In the genomic region with DNA sequence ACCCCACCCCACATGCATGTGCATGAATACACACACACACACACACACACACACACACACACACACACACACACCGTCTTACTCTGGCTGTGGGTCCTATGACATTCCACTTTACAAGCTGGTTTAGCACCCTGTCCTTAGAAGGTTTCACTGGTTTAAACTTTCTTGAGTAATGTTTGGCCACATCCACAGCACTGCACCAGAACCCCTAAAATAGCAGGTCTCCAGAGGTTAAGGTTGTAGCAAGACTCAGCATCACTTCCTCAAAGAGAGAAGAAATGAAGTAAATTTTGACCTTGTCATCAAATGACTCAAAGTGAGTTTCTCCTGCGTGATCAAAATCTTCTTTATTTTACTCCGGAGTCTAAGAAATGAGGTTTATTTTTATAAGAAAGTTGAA, we compare ENCODE assay signal across 38 mouse cellular contexts. TPM values are rescaled to one million over a fixed set of nuclear protein-coding genes. Genes with fewer than 3 reads are reported as not detected.
"Had no signal": no experiment of that assay in that cellular context is flagged by ENCODE, and none has a peak within 500 bp of the region (broad histone marks: within the 10 kb centered on the region; RNA-seq: fewer than 3 reads in every experiment).

No protein-coding gene starts in this region.

- H3K27ac ChIP-seq: heart, embryonic 10.5 days; heart, embryonic 13.5 days; heart, embryonic 15.5 days; hindbrain, embryonic 13.5 days; hindbrain, embryonic 15.5 days; hindbrain, postnatal 0 days; kidney, embryonic 15.5 days; kidney, postnatal 0 days; limb, embryonic 13.5 days; limb, embryonic 15.5 days had no signal

- H3K9ac ChIP-seq: heart, embryonic 13.5 days; heart, embryonic 15.5 days; hindbrain, embryonic 13.5 days; hindbrain, embryonic 15.5 days; kidney, embryonic 15.5 days; limb, embryonic 13.5 days; limb, embryonic 15.5 days had no signal

- H3K4me1 ChIP-seq: heart, embryonic 10.5 days; heart, embryonic 13.5 days; heart, embryonic 15.5 days; hindbrain, embryonic 13.5 days; hindbrain, embryonic 15.5 days; kidney, embryonic 15.5 days had no signal

- H3K4me2 ChIP-seq: heart, embryonic 13.5 days; heart, embryonic 15.5 days; hindbrain, embryonic 13.5 days; hindbrain, embryonic 15.5 days; kidney, embryonic 15.5 days; limb, embryonic 15.5 days had no signal

- ATAC-seq: hindbrain, postnatal 0 days had no signal

- H3K9me3 ChIP-seq: heart, embryonic 15.5 days; kidney, embryonic 15.5 days had no signal

- H3K4me3 ChIP-seq: heart, embryonic 10.5 days; heart, embryonic 13.5 days; heart, embryonic 15.5 days; hindbrain, embryonic 13.5 days; hindbrain, embryonic 15.5 days; kidney, embryonic 15.5 days; limb, embryonic 13.5 days; limb, embryonic 15.5 days had no signal

- H3K27me3 ChIP-seq: heart, embryonic 13.5 days; heart, embryonic 15.5 days; hindbrain, embryonic 13.5 days; hindbrain, embryonic 15.5 days; kidney, embryonic 15.5 days; limb, embryonic 15.5 days had no signal

- DNase-seq: gastrocnemius, postnatal 14 days; gastrocnemius, postnatal 36 days; heart, adult 18-20 months; heart, postnatal 14 days; heart, postnatal 36 days; layer of hippocampus, adult 9-11 months; layer of hippocampus, postnatal 36 days; left cerebral cortex, postnatal 4 days had no signal

- H3K36me3 ChIP-seq: heart, embryonic 10.5 days; heart, embryonic 13.5 days; heart, embryonic 15.5 days; hindbrain, embryonic 13.5 days; hindbrain, embryonic 15.5 days; kidney, embryonic 15.5 days; limb, embryonic 13.5 days; limb, embryonic 15.5 days had no signal

RNA-seq across cellular contexts. Expression of a gene that starts 15.5 kb away (rescaled TPM):
- total RNA-seq: gastrocnemius, adult 18-20 months; gastrocnemius, adult 8-10 months; gastrocnemius, postnatal 14 days; gastrocnemius, postnatal 36 days; heart, adult 18-20 months; heart, adult 8-10 months; heart, postnatal 14 days; heart, postnatal 36 days; hematopoietic stem cell, adult 5-6 weeks; hindbrain, postnatal 0 days; layer of hippocampus, adult 18-20 months; layer of hippocampus, adult 8-10 months; layer of hippocampus, postnatal 14 days; layer of hippocampus, postnatal 36 days; left cerebral cortex, adult 18-20 months; left cerebral cortex, adult 8-10 months; left cerebral cortex, postnatal 10 days; left cerebral cortex, postnatal 25 days; left cerebral cortex, postnatal 4 days; liver, adult 2 months had no signal
- polyA plus RNA-seq: frontal cortex, adult 2 months; gonadal fat pad, adult 2 months; heart, embryonic 10.5 days; heart, embryonic 13.5 days; heart, embryonic 15.5 days; heart, postnatal 0 days; hindbrain, embryonic 11.5 days; hindbrain, embryonic 13.5 days; hindbrain, embryonic 15.5 days; hindbrain, postnatal 0 days; intestine, embryonic 14.5 days; intestine, embryonic 16.5 days; kidney, adult 2 months; kidney, embryonic 15.5 days; kidney, postnatal 0 days; large intestine, adult 2 months; limb, embryonic 13.5 days; limb, embryonic 15.5 days; liver, adult 2 months had no signal

RNA-seq across cellular contexts. Expression of a gene that starts 45.4 kb away (rescaled TPM):
- total RNA-seq: gastrocnemius, adult 18-20 months; gastrocnemius, adult 8-10 months; gastrocnemius, postnatal 14 days; gastrocnemius, postnatal 36 days; heart, adult 8-10 months; heart, postnatal 36 days; hematopoietic stem cell, adult 5-6 weeks; liver, adult 2 months had no signal
- polyA plus RNA-seq: heart, embryonic 15.5 days; heart, postnatal 0 days; intestine, embryonic 14.5 days; intestine, embryonic 16.5 days; kidney, adult 2 months; kidney, postnatal 0 days; liver, adult 2 months had no signal
